Mouse (Mus musculus) forebrain, embryonic 15.5 days (tissue): Measurements from ENCODE around the gene Tmem165. TPM values are rescaled to one million over a fixed set of nuclear protein-coding genes. Genes with fewer than 3 reads are reported as not detected.

ENCODE experiments used
- polyA plus RNA-seq: library from polyadenylated mRNA; unstranded; fragments of >200 nt; fragmentation: Nextera tagmentation; extraction: Ambion mirVana; gene quantifications from 2 replicates; pipeline ENCODE4 v1.2.1, GENCODE M21; 2015

The Tmem165 gene
- polyA plus RNA-seq, 1 experiment from 2014 or later = 49.8 TPM

Other genes starting within 250 kb of the Tmem165 start
- 20.1 and 20.2 TPM in 2 replicates for gene Kdr, start 205.4 kb upstream of the Tmem165 start, polyA plus RNA-seq
- gene Srd5a3, start 43.6 kb upstream of the Tmem165 start, polyA plus RNA-seq = 15.6 and 16.2 TPM in 2 replicates
- 12.9 and 14.1 TPM in 2 replicates for gene Clock, start 120.9 kb downstream of the Tmem165 start, polyA plus RNA-seq
- not detected in 2 replicates for gene Pdcl2, start 147.3 kb downstream of the Tmem165 start, polyA plus RNA-seq
- 0.42 TPM in 1 of 2 replicates, not detected in the other for gene Nmu, start 179.9 kb downstream of the Tmem165 start, polyA plus RNA-seq